Mouse (Mus musculus): Measurements from ENCODE around the gene Churc1.
A peak's percentile ranks its signal among the peaks of the same experiment; 100 is the strongest.
"Not testable (repeated sequence)": the region's sequence is repeated elsewhere in the genome, so short reads cannot be mapped to it uniquely, and the experiment has no call there.

Churc1 gene

DNA sequence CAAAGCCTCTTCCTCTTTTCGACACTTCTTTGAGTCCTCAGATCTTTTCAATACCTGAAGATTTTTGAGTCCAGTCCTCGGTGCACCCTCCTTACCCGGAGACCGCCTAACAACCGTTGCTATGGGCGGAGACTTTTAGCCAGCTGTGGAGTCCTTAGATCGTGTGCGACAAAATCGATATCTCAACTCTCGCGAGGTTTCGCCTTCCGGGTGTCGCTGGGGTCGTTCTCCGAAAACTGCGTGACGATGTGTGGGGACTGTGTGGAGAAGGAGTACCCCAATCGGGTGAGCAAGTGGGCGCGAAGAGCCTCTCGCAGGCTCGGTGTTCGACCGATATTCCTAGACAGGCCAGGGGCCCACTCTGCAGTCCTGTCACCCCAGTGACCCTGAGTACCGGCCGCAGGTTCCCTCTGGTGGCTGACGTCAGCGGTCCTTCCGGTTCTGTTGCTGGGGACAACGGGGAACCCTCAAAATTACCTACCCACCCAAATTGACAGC lies at the start of gene Churc1, which contains the start of gene Fntb:
Churc1 (plus strand) TSS at position 185 of the 498 bp plus-strand sequence.
Fntb (plus strand) TSS at position 236 of the 498 bp plus-strand sequence.
- DNase-seq (ENCODE audit: low read depth, low spot score) = peak; percentile 100

DNA sequence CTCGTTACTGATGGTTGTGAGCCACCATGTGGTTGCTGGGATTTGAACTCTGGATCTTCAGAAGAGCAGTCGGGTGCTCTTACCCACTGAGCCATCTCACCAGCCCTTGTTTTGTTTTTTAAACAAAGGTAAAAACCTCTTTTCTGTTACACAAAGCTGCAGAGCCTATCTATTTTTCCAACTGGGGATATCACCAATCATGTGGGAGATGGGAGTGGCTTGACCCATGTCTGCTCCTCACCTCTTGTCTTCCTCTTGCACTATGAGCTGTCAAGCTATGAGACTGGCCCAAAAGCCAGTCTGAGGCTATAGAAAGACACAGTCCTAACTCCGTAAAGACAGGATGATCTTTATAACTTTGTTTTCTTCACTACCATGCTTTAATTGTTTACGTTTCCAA lies 47.0 kb upstream of the Churc1 start:
- no peak for DNase-seq (ENCODE audit: low read depth, low spot score)

DNA sequence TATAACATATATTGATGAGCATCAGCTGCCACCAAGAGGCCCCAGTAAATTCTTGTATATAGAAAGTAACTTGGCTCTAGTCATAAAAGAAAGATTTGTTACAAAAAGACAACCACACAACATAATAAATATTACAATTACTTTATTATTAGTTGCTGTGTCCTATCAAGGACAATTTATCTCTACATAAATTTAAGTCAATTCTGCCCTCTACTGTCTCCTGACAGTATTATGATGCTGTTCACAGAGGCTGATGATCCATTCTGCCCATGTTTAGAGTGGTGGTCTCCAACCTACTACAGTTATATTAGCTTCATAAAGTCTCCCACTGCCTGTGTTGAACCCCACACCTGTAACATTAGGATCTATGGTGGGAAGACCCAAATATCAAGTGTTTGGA lies 44.8 kb upstream of the Churc1 start:
- DNase-seq (ENCODE audit: low read depth, low spot score) = peak; percentile 41

DNA sequence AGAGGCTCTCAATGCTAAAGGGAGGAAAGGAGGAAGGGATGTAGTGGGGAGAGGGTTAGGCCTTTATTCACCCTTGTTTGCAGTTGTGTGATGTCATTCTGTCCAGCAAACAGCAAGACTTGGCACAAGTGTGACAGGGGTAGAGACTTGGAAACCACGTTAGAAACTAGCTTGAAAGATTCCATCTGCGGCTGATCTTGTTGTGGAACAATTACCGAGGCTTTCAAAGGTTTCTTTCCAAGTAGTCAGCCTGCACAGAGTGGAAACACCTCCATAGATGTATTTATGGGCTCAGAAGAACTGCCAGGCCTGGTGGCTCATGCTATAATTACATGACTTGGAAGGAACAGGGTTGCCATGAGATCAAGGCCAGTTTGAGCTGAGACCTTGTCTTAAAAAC lies 43.3 kb upstream of the Churc1 start:
- DNase-seq (ENCODE audit: low read depth, low spot score) = no peak

DNA sequence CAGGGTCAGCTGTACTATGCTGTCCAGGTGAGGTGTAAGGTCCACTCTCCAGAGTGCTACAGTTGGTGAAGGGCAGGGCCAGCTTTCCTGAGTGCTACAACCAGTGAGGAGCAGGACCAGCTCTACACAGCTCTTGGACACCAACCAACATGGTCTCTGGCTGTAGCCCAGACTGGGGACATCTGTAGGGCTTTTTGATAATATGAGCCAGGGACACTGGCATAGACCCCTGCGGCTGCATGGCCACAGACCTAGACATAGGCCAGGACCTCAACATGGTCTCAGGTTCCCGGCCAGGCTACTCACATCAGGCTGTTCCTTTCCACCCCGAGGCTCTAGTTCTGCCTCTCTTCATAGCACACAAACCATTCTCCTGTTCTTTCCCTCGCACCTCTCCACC lies 37.4 kb upstream of the Churc1 start:
- DNase-seq (ENCODE audit: low read depth, low spot score) = no peak

DNA sequence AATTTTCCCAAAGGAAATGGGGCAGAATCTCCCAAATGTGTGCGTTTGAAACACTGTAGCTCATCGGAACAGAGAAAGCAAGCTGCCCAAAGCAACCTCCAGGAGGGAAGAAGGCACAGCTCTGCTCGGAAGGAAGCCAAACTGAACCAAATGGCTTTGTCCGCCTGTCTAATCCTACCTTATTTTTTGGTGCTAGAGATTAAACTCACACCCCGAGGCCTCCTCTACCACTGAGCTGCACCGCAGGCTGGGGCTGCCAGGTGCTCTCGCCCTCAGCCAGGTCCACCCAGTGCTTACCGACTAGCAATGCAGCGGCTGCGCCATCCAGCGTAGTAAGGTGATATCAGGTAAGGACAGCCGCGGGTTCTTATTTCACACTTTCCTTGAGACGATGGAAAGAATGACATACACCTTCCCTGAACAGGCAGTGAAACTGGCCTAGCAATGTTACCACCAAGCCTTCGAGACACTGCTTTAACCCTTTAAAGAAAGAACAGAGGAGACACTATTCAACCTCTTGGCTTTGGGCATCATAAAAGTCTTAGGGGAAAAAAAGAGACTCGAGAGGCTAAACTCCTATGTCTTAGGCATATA lies 14.4 kb upstream of the Churc1 start:
- DNase-seq (ENCODE audit: low read depth, low spot score) = no peak

DNA sequence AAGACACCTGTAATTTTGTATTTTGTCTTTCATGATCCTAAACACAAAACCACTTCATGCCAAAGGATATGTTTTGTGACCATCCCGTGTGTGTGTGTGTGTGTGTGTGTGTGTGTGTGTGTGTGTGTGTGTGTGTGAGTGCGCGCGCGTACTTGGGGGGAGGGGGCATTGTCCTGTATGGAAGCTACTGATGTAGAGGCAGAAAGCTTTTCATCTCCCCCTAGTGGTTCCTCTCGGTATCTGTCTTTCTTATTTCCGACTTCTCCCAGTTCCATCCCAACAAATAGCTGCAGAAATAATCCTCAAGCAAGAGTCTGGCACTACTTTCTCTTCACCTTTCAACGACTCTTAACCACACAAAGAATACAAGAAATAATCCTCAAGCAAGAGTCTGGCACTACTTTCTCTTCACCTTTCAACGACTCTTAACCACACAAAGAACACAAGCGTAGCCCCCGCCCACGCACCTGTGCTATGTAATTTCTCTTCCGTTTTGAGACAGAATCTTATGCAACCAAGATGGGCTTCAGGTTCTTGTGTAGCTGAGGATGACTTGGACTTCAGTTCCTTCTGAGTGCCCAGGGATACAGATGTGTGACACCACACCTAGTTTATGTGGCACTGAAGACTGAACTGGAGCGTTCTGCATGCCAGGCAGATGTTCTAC lies 12.6 kb upstream of the Churc1 start:
- peak; percentile 91 for DNase-seq (ENCODE audit: low read depth, low spot score)

- DNase-seq (ENCODE audit: low read depth, low spot score) = no peak
Observed at GRCm38 (mm10) chr12:76765901-76766630, 728 bp downstream of the Churc1 start.

DNA sequence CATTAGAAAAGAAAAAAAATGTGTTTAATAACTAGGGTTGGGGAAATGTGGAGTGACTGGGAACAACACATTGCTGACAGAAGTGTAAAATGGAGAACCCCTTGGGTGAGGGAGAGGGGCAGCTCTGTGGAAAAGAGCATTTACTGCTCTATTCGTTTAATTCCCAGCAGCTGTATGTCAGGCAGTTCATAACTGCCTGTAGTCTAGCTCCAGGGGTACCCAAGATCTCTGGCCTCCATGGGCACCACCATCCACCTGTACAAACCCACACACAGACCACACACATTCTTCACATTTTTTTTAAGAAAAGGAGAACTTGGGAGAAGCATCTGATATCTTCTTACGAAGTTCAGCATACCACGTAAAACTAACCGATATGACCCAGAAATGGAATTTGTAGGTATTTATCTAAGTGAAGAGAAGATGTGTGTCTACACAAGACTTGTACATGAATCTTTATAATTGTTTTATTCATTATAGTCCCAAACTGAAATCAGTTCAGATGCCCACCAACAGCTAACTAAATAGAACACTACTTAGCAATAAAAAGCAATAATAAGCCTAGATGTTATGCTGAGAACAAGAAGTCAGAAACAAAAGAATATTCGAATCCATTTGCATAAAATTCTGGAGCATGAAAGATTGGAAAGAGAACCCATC lies 5.6 kb downstream of the Churc1 start:
- no peak for DNase-seq (ENCODE audit: low read depth, low spot score)

- no peak for DNase-seq (ENCODE audit: low read depth, low spot score)
Observed at GRCm38 (mm10) chr12:76771540-76771939, 6.2 kb downstream of the Churc1 start.

- no peak for DNase-seq (ENCODE audit: low read depth, low spot score)
Observed at GRCm38 (mm10) chr12:76774652-76775051, 9.3 kb downstream of the Churc1 start.

DNA sequence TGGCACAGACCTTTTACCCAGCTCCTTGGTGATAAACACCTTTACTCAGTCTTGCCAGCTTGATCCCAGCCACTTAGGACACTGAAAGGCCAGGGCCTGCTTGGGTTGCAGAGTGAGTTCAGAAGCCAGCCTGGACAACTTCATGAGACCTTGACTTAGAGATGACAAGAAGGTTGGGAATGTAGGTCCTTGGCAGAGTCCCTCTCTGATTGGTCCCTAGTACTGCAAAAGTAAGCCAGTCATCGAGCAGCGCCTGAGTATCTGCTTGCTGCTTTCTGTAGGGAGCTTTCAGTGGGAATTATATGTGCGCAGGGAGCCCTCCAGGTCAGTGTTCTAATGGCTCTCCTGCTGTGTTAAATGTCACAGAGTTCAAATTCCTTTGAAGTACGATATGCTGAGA lies 9.8 kb downstream of the Churc1 start:
- DNase-seq (ENCODE audit: low read depth, low spot score) = no peak

DNA sequence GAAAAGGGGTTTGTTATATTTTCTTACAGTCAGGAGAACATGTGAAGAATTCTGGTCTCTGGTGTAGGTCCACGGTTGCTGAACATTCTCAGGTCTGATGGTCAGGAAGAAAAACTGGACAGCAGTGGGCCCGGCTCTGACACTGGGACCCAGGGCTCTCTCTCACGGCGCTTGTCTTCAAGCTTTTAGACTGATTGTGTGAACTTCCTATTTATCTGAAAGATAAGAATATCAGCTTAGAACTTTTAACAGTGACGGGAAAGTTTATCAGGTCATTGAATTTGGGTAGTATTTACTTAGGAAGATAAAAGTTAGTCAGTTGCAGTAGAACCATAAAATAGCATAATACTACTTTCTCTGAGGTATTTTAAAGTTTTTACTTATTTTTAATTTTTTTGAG lies 11.6 kb downstream of the Churc1 start:
- no peak for DNase-seq (ENCODE audit: low read depth, low spot score)

DNA sequence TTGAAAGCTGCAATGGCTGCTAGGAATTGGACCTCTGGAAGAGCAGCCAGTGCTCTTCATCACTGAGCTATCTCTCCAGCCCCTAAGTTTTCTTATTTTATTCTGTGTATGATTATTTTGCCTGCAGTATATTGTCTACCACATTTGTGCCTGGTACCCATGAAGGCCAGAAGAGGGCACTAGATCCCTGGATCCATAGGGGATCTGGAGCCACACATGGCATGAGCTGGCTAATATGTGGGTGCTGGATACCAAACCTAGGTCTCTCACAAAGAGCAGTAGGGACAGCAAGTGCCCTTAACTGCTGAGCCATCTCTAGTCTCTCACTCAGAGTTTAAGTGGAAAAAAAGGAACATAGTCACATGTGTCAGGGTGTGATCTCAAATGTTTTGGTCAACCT lies 12.5 kb downstream of the Churc1 start:
- peak; percentile 51 for DNase-seq (ENCODE audit: low read depth, low spot score)

GRCm38 (mm10) chr12:76778305-76779083 lies 13.2 kb downstream of the Churc1 start:
- peak; percentile 75 for DNase-seq (ENCODE audit: low read depth, low spot score)

DNA sequence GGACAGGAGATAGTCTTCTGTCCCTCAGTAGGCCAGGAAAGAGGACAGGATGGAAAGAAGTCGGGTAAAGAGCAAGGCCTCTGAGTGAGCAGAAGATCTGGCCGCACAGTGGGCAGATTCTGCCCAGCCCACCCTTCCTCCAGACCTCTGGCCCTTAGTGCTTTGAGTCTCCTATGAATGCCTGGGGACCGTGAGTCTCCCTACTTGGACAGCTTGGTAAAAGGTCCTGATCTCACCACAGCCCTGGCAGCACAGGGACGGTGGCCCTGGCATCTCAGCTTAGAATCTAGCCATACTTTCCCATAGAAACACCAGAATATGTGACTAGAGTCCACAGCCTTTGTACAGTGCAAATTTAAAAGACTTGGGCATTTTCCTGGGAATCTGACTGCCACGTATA lies 14.6 kb downstream of the Churc1 start:
- DNase-seq (ENCODE audit: low read depth, low spot score) = no peak

- DNase-seq (ENCODE audit: low read depth, low spot score) = no peak
Observed at GRCm38 (mm10) chr12:76780639-76781468, 15.5 kb downstream of the Churc1 start.

GRCm38 (mm10) chr12:76784056-76784619 lies 18.8 kb downstream of the Churc1 start:
- DNase-seq (ENCODE audit: low read depth, low spot score) = no peak

- DNase-seq (ENCODE audit: low read depth, low spot score) = no peak
Observed at GRCm38 (mm10) chr12:76790446-76791084, 25.2 kb downstream of the Churc1 start.

- not testable (repeated sequence) for DNase-seq (ENCODE audit: low read depth, low spot score)
Observed at GRCm38 (mm10) chr12:76792540-76792939, 27.2 kb downstream of the Churc1 start.
